Mouse (Mus musculus) neural tube, embryonic 14.5 days (tissue): ENCODE measurements around the gene Wdr90. TPM values are rescaled to one million over a fixed set of nuclear protein-coding genes. Genes with fewer than 3 reads are reported as not detected.
A peak's percentile ranks its signal among the peaks of the same experiment; 100 is the strongest.

Source experiments
- ATAC-seq: fragments of 200-750 bp; cut with Nextera tagmentation; 2 replicates; pipeline ENCODE4 v1.8.0; 2017; ENCODE audit warnings: low read depth, mild to moderate bottlenecking, moderate TSS enrichment, moderate library complexity
- H3K27ac ChIP-seq: fragments of 300-500 bp; sonication (generic); 2 replicates; pipeline ENCODE4 v1.5.1; 2014; ENCODE audit warnings: low read depth, mild to moderate bottlenecking, control low read depth, low read length, moderate library complexity, mixed read lengths
- H3K27me3 ChIP-seq: fragments of 300-500 bp; sonication (generic); 2 replicates; pipeline ENCODE4 v1.6.1; 2014; ENCODE audit warnings: low read length; ENCODE audit not compliant: control insufficient read depth, insufficient read depth
- H3K36me3 ChIP-seq: fragments of 300-500 bp; sonication (generic); 2 replicates; pipeline ENCODE4 v1.6.1; 2014; ENCODE audit warnings: low read length, mixed read lengths; ENCODE audit not compliant: control insufficient read depth, insufficient read depth
- H3K4me1 ChIP-seq: fragments of 300-500 bp; sonication (generic); 2 replicates; pipeline ENCODE4 v1.6.1; 2014; ENCODE audit warnings: low read length; ENCODE audit not compliant: control insufficient read depth, insufficient read depth
- H3K4me2 ChIP-seq: fragments of 300-500 bp; sonication (generic); 2 replicates; pipeline ENCODE4 v1.6.1; 2014; ENCODE audit warnings: mild to moderate bottlenecking, low read depth, low read length, control low read depth
- H3K4me3 ChIP-seq: fragments of 300-500 bp; sonication (generic); 2 replicates; pipeline ENCODE4 v1.5.1; 2014; ENCODE audit warnings: low read depth, low read length, control low read depth, mixed read lengths
- H3K9ac ChIP-seq: fragments of 300-500 bp; sonication (generic); replicated peaks from 2 replicates; pipeline ENCODE4 v1.6.1; 2014; ENCODE audit warnings: low read depth, mild to moderate bottlenecking, control low read depth, low read length, mixed read lengths
- H3K9me3 ChIP-seq: fragments of 300-500 bp; sonication (generic); 2 replicates; pipeline ENCODE4 v1.6.1; 2016; ENCODE audit warnings: low read length; ENCODE audit not compliant: control insufficient read depth
- WGBS: fragments of 180-500 bp; shearing (Covaris S2); extraction: QIAGEN DNeasy Blood & Tissue Kit; methylation state at CpG from one replicate; pipeline ENCODE4 v1.1.7; 2014; 5-methylcytosine and 5-hydroxymethylcytosine counted together
- polyA plus RNA-seq: library from polyadenylated mRNA; unstranded; fragments of >200 nt; fragmentation: Nextera tagmentation; extraction: Ambion mirVana; gene quantifications from 2 replicates; pipeline ENCODE4 v1.2.1, GENCODE M21; 2014

Wdr90 gene
- polyA plus RNA-seq = 10.5 and 12.1 TPM in 2 replicates

DNA sequence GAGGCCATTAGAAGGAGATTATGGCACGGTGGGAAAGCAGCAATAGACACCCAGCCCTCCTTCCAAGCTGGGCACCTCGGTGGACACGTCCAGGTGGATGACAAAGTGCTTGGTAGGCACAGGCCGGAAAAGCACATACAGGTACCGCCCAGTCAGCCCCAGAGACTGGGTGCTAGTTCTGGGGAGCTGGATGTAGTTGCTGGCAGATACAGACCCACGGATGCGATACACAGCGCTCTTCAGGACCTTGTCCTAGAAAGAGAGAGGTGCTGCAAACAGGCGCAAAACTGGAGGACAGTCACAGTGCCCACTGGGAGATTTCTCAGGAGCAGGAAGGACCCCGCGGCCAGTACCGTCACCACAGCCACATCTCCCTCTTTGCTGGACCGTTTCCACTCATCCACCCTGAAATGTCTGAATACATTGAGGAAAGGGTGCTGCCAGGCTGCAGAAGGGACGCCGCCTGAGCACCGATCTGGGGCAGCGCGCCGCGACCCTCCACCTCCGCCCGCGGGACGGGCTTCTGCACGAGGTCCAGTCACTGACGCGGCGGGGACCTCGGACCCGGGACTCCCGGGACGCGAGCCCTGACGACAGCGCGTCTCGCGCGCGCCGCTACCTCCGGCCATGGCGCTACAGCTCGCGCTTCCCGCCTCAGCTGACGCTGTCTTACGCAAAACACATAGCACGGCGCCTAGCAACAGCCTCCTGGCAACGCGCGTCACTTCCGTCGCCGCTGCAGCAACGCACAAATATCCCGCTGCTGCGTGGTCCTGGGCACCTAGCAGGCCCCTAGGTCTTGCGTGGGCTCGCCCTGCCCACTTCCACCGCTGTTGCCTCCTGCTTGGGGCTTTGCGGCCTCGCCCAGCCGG, at the start of gene Wdr90:
Wdr90 (minus strand) TSS at position 670 of the 872 bp plus-strand sequence.
- Histone ChIP-seq H3K4me2 (peak within 1 kb of the TSS; percentile 89), H3K9me3 (no peaks in the 10 kb centered on the region), H3K4me3 (peak within 1 kb of the TSS; percentile 60), H3K27me3 (no peaks in the 10 kb centered on the region), H3K36me3 (no peaks in the 10 kb centered on the region), H3K4me1 (peaks cover 8% of the 10 kb centered on the region), H3K9ac (peak within 1 kb of the TSS; percentile 79), H3K27ac (peak within 1 kb of the TSS; percentile 74)
- peak; percentile 94 for ATAC-seq
- 4% methylated on average over 65 of the region's 65 CpGs for WGBS

DNA sequence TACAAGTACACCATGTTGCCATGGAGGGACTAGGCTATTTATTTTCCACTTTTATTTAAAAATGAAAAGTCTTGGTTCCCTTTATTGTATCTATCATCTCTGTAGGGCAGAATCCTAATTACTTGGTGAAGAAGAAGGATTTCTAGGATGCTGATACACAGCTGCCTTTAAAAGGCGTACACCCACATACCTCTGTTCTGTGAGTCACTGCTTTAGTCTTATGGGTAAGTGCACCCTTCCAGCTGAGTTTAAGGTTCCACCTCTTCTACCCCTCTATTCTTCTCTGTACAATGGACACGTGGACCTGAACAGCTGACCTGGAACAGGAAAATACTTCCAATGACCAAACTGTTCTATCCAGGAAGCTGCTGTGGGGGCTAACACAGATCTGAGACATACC, 46.3 kb upstream of the Wdr90 start:
- H3K27ac ChIP-seq = no peak overlapping the region
- no peaks in the 10 kb centered on the region for H3K4me1 ChIP-seq
- no peak overlapping the region for H3K4me3 ChIP-seq
- no peaks in the 10 kb centered on the region for H3K9me3 ChIP-seq
- 86% methylated on average over 2 of the region's 2 CpGs for WGBS
- no peak for ATAC-seq
- no peak overlapping the region for H3K9ac ChIP-seq
- H3K36me3 ChIP-seq = no peaks in the 10 kb centered on the region
- H3K27me3 ChIP-seq = no peaks in the 10 kb centered on the region
- H3K4me2 ChIP-seq = no peak overlapping the region

DNA sequence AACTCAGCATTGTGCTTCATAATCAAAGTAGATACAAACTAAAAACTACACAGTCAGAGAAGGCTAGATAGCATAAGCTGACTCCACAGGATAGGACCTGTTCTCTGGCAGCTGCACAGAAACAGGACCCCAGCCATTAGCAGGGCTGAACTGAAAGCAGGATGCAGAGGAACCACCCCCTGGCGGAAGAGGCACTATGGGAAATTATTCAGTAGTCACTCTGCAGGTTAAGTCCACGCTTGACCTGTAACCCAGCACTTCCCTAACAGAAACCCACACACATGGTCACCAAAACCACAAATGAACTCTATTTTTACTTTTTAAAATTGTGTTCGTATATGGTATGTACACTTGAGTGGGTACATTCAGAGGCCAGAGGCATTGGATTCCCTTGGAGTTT, 41.8 kb upstream of the Wdr90 start:
- no peak overlapping the region for H3K4me3 ChIP-seq
- H3K4me2 ChIP-seq = no peak overlapping the region
- no peak overlapping the region for H3K9ac ChIP-seq
- no peaks in the 10 kb centered on the region for H3K36me3 ChIP-seq
- H3K9me3 ChIP-seq = no peaks in the 10 kb centered on the region
- no peaks in the 10 kb centered on the region for H3K27me3 ChIP-seq
- ATAC-seq = no peak
- no peaks in the 10 kb centered on the region for H3K4me1 ChIP-seq
- H3K27ac ChIP-seq = no peak overlapping the region
- 88% methylated on average over 3 of the region's 3 CpGs for WGBS

DNA sequence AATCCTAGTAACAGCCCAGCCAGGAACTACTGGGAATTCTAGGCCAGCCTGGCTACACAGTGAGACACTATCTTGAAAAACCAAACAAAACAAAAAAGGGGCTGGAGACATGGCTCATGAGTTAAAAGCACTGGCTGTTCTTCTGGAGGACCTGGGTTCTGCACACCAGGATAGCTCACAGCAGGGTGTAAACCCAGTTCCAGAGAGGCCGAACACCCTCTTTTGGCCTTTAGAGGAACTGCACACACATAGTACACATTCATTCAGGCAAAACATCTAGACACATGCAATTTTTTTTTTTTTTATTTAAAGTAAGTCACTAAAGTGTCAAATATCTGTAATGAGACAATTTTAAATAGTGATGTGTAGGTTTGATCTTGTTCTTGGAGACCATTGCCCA, 38.9 kb upstream of the Wdr90 start:
- H3K4me3 ChIP-seq = no peak overlapping the region
- H3K4me1 ChIP-seq = no peaks in the 10 kb centered on the region
- H3K9me3 ChIP-seq = no peaks in the 10 kb centered on the region
- no peaks in the 10 kb centered on the region for H3K36me3 ChIP-seq
- no peak overlapping the region for H3K27ac ChIP-seq
- no peak for ATAC-seq
- 92% methylated on average over 1 of the region's 1 CpGs for WGBS
- no peak overlapping the region for H3K4me2 ChIP-seq
- no peak overlapping the region for H3K9ac ChIP-seq
- H3K27me3 ChIP-seq = no peaks in the 10 kb centered on the region

DNA sequence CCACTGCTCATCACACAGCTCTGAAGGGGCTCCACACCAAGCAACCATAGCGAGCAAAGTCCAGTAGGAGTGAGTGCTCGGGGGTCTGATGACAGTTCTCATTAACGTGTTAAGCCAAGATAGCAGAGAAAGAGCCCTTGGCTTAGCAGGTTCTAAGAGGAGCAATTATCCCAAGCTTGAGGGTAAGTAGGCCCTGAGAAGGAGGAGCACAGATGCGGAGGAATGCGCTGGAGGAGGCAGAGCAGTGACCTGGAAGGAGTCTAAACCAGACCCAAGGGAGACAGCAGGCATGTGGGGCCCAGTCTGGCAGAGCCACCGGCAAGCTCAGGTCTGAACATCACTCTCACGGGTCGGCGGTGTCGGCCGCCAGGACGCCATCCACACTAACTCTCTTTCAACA, 34.6 kb upstream of the Wdr90 start:
- ATAC-seq = no peak
- H3K4me3 ChIP-seq = no peak overlapping the region
- no peak overlapping the region for H3K4me2 ChIP-seq
- H3K27ac ChIP-seq = no peak overlapping the region
- H3K9me3 ChIP-seq = no peaks in the 10 kb centered on the region
- no peak overlapping the region for H3K9ac ChIP-seq
- H3K4me1 ChIP-seq = no peaks in the 10 kb centered on the region
- H3K36me3 ChIP-seq = no peaks in the 10 kb centered on the region
- WGBS = 70% methylated on average over 12 of the region's 12 CpGs
- no peaks in the 10 kb centered on the region for H3K27me3 ChIP-seq

DNA sequence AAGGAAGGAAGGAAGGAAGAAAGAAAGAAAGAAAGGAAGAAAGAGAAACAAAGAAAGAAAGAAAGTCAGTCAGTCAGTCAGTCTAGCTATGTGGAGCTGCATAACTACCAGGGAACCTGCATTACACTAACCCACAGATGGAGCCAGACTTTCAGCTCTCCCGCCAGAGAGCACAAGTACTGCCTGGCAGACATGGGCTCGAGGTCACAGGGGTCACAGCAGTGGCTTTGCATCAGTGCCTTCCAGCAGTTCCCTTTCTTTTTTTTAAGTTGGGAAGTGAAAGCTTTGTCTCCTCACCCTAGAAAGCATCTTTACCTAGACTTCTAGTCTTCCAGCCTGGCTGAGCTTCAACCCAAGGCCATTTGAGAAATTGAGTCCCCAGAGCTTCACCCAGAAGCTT, 34.1 kb upstream of the Wdr90 start:
- ATAC-seq = no peak
- 51% methylated on average over 2 of the region's 2 CpGs for WGBS

DNA sequence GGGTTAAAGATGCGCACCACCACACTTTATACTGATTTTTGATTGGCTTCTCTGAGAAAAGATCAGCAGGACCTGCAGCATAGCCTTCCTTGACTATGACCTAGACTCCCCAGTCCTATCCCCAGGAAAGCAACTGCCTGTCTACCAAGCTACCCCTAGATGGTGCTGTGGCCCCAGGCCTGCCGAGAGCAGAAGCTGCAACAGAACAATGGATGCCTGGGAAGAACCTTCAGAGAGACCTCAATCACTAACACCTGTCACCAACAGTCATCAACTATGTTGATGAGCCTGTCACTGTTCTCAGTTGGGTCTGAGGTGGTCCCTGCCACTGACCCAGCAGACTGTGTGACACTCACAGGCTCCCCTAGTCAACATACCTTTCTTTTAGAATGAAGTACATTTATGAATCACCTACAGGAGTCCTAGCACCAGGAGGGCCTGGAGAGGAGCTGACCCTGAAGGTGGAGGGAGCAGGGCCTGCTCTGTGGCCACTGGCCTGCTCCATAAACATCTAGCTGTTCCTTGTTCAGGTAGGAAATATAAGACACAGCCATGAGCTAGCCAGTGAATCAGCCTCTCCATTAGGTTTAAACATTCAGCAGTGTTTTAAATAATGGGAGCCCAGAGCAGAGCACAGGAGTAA, 32.8 kb upstream of the Wdr90 start:
- Histone ChIP-seq H3K4me2 (no peak overlapping the region), H3K9me3 (no peaks in the 10 kb centered on the region), H3K4me3 (no peak overlapping the region), H3K36me3 (peaks cover 3% of the 10 kb centered on the region; the same call in 1 of the 2 replicates), H3K27ac (peak overlapping the region; percentile 30; the same call in 1 of the 2 replicates), H3K4me1 (no peaks in the 10 kb centered on the region), H3K27me3 (no peaks in the 10 kb centered on the region), H3K9ac (no peak overlapping the region)
- peak; percentile 87 for ATAC-seq
- 30% methylated on average over 2 of the region's 2 CpGs for WGBS

More for the DNA sequence above, 34.1 kb upstream of the Wdr90 start:
- Histone ChIP-seq H3K9me3 (no peaks in the 10 kb centered on the region), H3K27ac (no peak overlapping the region), H3K27me3 (no peaks in the 10 kb centered on the region), H3K4me1 (no peaks in the 10 kb centered on the region), H3K4me2 (no peak overlapping the region), H3K36me3 (no peaks in the 10 kb centered on the region), H3K9ac (no peak overlapping the region), H3K4me3 (no peak overlapping the region)

DNA sequence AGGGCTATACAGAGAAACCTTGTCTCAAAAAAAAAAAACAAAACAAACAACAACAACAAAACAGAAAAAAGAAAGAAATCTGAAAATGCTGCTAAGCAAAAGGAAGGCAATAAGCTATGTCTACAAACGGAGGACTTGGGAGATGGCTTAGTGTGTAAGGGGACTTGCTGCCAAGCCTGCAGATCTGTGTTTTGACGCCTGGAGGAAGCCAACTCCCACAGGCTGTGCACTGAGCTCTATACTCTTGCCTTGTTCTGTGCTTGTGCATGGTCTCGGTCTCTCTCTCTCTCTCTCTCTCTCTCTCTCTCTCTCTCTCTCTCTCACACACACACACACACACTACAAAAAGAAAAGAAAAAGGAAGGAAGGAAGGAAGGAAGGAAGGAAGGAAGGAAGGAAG, 27.5 kb upstream of the Wdr90 start:
- no peak for ATAC-seq
- WGBS = 95% methylated on average over 3 of the region's 3 CpGs
- Histone ChIP-seq H3K9me3 (no peaks in the 10 kb centered on the region), H3K4me3 (no peak overlapping the region), H3K36me3 (peaks cover 20% of the 10 kb centered on the region; the same call in 1 of the 2 replicates), H3K27me3 (no peaks in the 10 kb centered on the region), H3K27ac (no peak overlapping the region), H3K9ac (no peak overlapping the region), H3K4me2 (no peak overlapping the region), H3K4me1 (no peaks in the 10 kb centered on the region)

DNA sequence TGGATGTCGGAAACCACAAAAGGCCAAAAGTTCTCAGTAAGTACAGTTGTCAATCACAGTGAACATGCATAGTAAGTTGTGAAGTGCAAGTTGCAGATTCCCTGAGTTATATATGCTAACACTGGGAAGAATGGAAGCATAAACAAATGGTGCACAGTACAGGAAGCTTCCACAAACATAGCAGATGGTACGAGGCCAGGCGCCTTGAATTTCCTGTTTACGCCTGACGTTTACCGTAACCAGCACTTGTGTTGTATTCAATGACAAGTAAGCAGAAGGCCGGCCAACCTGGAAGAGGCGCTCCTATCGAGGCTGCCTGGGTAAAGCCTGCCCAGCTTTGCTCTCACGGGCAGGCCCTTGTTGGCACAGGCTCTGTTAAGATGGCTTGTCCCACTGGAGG, 26.2 kb upstream of the Wdr90 start:
- H3K9ac ChIP-seq = no peak overlapping the region
- no peaks in the 10 kb centered on the region for H3K9me3 ChIP-seq
- no peak for ATAC-seq
- no peak overlapping the region for H3K4me3 ChIP-seq
- peaks cover 25% of the 10 kb centered on the region; the same call in 1 of the 2 replicates for H3K36me3 ChIP-seq
- no peaks in the 10 kb centered on the region for H3K27me3 ChIP-seq
- H3K27ac ChIP-seq = no peak overlapping the region
- H3K4me2 ChIP-seq = no peak overlapping the region
- H3K4me1 ChIP-seq = no peaks in the 10 kb centered on the region
- 91% methylated on average over 10 of the region's 10 CpGs for WGBS
